Mouse (Mus musculus) liver, postnatal 0 days (tissue): Measurements from ENCODE around the gene Col4a2.

Source experiments
- CTCF ChIP-seq: sonication (generic); IDR thresholded peaks from 2 replicates; pipeline ENCODE4 v1.5.1; 2016; ENCODE audit warnings: antibody characterized with exemption, low read depth
- EP300 ChIP-seq: IDR thresholded peaks from 2 replicates; pipeline ENCODE4 v1.6.1; 2016; ENCODE audit warnings: antibody characterized with exemption, low read depth, mild to moderate bottlenecking

- TF ChIP-seq CTCF (no peak), EP300 (no peak)
These were observed 158.1 kb downstream of the Col4a2 start for GRCm38 (mm10) chr8:11470694-11471093.
